Mouse (Mus musculus) limb, embryonic 12.5 days (tissue): ENCODE measurements around the gene Olfr651. TPM values are rescaled to one million over a fixed set of nuclear protein-coding genes. Genes with fewer than 3 reads are reported as not detected.
"Not testable (repeated sequence)": the region's sequence is repeated elsewhere in the genome, so short reads cannot be mapped to it uniquely, and the experiment has no call there.

Source experiments
- ATAC-seq: fragments of 200-750 bp; cut with Nextera tagmentation; 2 replicates; pipeline ENCODE4 v1.8.0; 2017; ENCODE audit warnings: low read depth, moderate TSS enrichment; ENCODE audit not compliant: insufficient number of reproducible peaks, insufficient read depth, low FRiP score, low TSS enrichment
- H3K27ac ChIP-seq: fragments of 300-500 bp; sonication (generic); 2 replicates; pipeline ENCODE4 v1.5.1; 2016; ENCODE audit warnings: mild to moderate bottlenecking, moderate library complexity
- H3K27me3 ChIP-seq: fragments of 300-500 bp; sonication (generic); 2 replicates; pipeline ENCODE4 v1.6.1; 2016; ENCODE audit warnings: mild to moderate bottlenecking, moderate library complexity
- H3K36me3 ChIP-seq: fragments of 300-500 bp; sonication (generic); 2 replicates; pipeline ENCODE4 v1.6.1; 2016; ENCODE audit warnings: mild to moderate bottlenecking, moderate library complexity
- H3K4me1 ChIP-seq: fragments of 300-500 bp; sonication (generic); replicated peaks from 2 replicates; pipeline ENCODE4 v1.6.1; 2016
- H3K4me2 ChIP-seq: fragments of 300-500 bp; sonication (generic); 2 replicates; pipeline ENCODE4 v1.6.1; 2016; ENCODE audit warnings: mild to moderate bottlenecking, moderate library complexity
- H3K4me3 ChIP-seq: fragments of 300-500 bp; sonication (generic); replicated peaks from 2 replicates; pipeline ENCODE4 v1.5.1; 2016; ENCODE audit warnings: mild to moderate bottlenecking
- H3K9ac ChIP-seq: fragments of 300-500 bp; sonication (generic); replicated peaks from 2 replicates; pipeline ENCODE4 v1.6.1; 2016; ENCODE audit warnings: mild to moderate bottlenecking, moderate library complexity
- H3K9me3 ChIP-seq: fragments of 300-500 bp; sonication (generic); 2 replicates; pipeline ENCODE4 v1.6.1; 2016; ENCODE audit warnings: mild to moderate bottlenecking, moderate library complexity
- WGBS: fragments of 180-500 bp; shearing (Covaris S2); methylation state at CpG from one replicate; pipeline ENCODE4 v1.1.7; 2016; 5-methylcytosine and 5-hydroxymethylcytosine counted together
- polyA plus RNA-seq: library from polyadenylated mRNA; unstranded; fragments of >200 nt; fragmentation: Nextera tagmentation; extraction: Ambion mirVana; gene quantifications from 2 replicates; pipeline ENCODE4 v1.2.1, GENCODE M21; 2016

The Olfr651 gene
- not detected in 2 replicates for polyA plus RNA-seq

- no peaks in the 10 kb centered on the region for H3K27me3 ChIP-seq
Observed at GRCm38 (mm10) chr7:104549833-104550232, at the start of gene Olfr651. Gene Olfr651, plus strand, starts transcription at chr7:104550133.

GRCm38 (mm10) chr7:104501186-104501585 is 48.7 kb upstream of the Olfr651 start:
- WGBS, result 75% methylated on average over 6 of the region's 6 CpGs

More at GRCm38 (mm10) chr7:104549833-104550232, at the start of gene Olfr651:
- Histone ChIP-seq H3K36me3 (no peaks in the 10 kb centered on the region), H3K4me1 (no peaks in the 10 kb centered on the region), H3K4me3 (no peak within 1 kb of the TSS), H3K9me3 (no peaks in the 10 kb centered on the region; the same call in 1 of the 2 replicates), H3K4me2 (no peak within 1 kb of the TSS), H3K27ac (no peak within 1 kb of the TSS), H3K9ac (no peak within 1 kb of the TSS)
- 83% methylated on average over 5 of the region's 5 CpGs for WGBS
- no peak for ATAC-seq

DNA sequence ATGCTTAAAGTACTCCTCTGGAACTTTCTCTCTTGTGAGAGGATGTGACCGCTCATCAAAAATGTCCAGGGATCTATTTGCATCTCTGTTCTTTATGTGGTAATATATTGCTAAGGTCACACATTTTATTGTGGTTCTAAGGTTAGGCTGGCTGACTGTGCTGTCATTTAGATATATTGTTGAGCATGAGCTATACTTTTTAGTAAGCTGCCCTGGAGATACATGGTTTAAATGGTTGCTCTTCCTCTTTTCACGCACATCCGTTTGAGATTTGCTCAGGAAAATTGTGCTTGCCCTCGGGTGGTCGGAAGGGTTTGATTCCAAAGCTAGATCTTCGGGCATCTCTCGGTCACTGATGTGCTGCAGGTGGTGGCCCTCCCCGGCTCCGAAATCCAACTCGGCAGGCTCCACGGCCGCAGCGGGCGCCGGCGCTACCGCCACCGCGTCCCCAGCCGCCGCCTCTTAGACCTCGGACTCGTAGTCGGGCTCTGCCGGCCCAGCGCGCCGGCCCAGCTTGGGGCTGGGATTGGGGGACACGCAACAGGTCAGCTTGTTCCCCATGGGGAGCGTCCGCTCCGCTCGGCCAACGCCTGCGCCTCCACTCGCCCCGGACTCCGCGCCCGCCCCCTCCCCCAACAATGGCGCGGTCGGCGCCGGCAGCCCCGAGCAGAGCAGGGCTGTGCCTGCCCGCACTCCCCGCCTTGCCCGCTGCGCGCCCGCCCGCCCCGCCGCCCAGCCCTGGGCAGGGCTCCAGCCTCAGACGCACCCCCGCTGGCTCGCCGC is 48.2 kb upstream of the Olfr651 start:
- Histone ChIP-seq H3K4me1 (no peaks in the 10 kb centered on the region), H3K36me3 (no peaks in the 10 kb centered on the region), H3K9ac (peak overlapping the region; percentile 53), H3K4me2 (peak overlapping the region; percentile 62), H3K27ac (no peak overlapping the region), H3K4me3 (peak overlapping the region; percentile 47), H3K27me3 (peaks cover 7% of the 10 kb centered on the region), H3K9me3 (0 out of 2 replicates have a peak, but pooled peaks cover 2% of the 10 kb centered on the region)
- peak; percentile 89 for ATAC-seq
- 3% methylated on average over 56 of the region's 59 CpGs for WGBS

More at GRCm38 (mm10) chr7:104501186-104501585, 48.7 kb upstream of the Olfr651 start:
- not testable (repeated sequence) for H3K27me3 ChIP-seq, ATAC-seq, H3K4me1 ChIP-seq, H3K9me3 ChIP-seq, H3K36me3 ChIP-seq, H3K4me3 ChIP-seq, H3K9ac ChIP-seq, H3K27ac ChIP-seq, H3K4me2 ChIP-seq

- not testable (repeated sequence) for H3K9ac ChIP-seq, H3K4me1 ChIP-seq, H3K27ac ChIP-seq, H3K4me3 ChIP-seq, ATAC-seq, H3K36me3 ChIP-seq, H3K9me3 ChIP-seq, H3K27me3 ChIP-seq, H3K4me2 ChIP-seq
Observed at GRCm38 (mm10) chr7:104507421-104508065, 42.4 kb upstream of the Olfr651 start, which contains the start of gene Trim30d. Gene Trim30d, minus strand, starts transcription at chr7:104507849.

DNA sequence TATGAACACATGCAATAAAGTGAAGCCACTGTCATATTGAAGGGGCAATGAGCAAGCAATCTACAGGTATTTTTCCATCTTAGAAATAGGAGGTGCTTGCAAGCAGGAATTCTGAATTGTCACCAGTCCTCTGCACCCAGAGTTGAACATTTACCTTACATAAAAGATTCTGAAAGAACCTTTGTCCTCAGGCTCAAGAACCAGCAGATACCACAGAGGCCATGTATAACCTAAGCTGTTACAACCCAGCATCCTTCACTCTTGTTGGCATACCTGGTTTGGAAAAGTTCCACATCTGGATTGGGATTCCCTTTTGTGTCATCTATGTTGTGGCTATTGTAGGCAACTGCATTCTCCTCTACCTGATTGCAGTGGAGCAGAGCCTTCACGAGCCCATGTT is 2.8 kb downstream of the Olfr651 start:
- H3K9ac ChIP-seq, result no peak overlapping the region
- no peak overlapping the region for H3K27ac ChIP-seq
- H3K4me3 ChIP-seq, result no peak overlapping the region
- H3K9me3 ChIP-seq, result no peaks in the 10 kb centered on the region
- 76% methylated on average over 1 of the region's 1 CpGs for WGBS
- no peaks in the 10 kb centered on the region for H3K27me3 ChIP-seq
- H3K4me2 ChIP-seq, result no peak overlapping the region
- no peaks in the 10 kb centered on the region for H3K4me1 ChIP-seq
- no peaks in the 10 kb centered on the region for H3K36me3 ChIP-seq
- no peak for ATAC-seq

- H3K4me2 ChIP-seq, result no peak within 1 kb of the TSS
- H3K9ac ChIP-seq, result no peak within 1 kb of the TSS
- H3K9me3 ChIP-seq, result no peaks in the 10 kb centered on the region
- H3K36me3 ChIP-seq, result no peaks in the 10 kb centered on the region
- no peaks in the 10 kb centered on the region for H3K4me1 ChIP-seq
- ATAC-seq, result no peak
- H3K4me3 ChIP-seq, result no peak within 1 kb of the TSS
- H3K27ac ChIP-seq, result no peak within 1 kb of the TSS
- H3K27me3 ChIP-seq, result no peaks in the 10 kb centered on the region
Observed at GRCm38 (mm10) chr7:104560601-104561000, 10.7 kb downstream of the Olfr651 start, which contains the start of gene Olfr652. Gene Olfr652, plus strand, starts transcription at chr7:104560901.

DNA sequence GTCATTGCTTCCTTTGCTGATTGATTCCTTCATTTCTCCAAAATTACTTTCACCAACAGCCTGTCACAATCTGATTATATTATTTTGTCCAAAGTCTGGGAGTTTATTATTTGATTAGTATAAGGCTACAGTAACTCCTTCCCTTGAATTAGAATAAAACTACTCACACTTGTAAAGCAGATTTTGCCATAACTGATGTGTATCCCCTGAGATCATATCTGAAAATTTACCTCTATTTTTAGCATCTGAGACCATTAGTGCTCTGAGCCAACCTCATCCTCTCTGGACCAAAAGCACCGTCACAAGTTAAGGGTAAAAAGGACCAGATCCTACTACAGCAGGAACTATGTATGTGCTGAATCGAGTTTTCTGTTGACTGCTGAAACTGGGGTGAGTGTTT is 27.1 kb downstream of the Olfr651 start, which contains the start of gene Olfr653:
Gene Olfr653, plus strand, starts transcription at position 301 of the 400 bp plus-strand sequence.
- Histone ChIP-seq H3K4me1 (no peaks in the 10 kb centered on the region), H3K27me3 (no peaks in the 10 kb centered on the region), H3K36me3 (no peaks in the 10 kb centered on the region), H3K9ac (no peak within 1 kb of the TSS), H3K4me2 (no peak within 1 kb of the TSS), H3K27ac (no peak within 1 kb of the TSS), H3K4me3 (no peak within 1 kb of the TSS), H3K9me3 (no peaks in the 10 kb centered on the region)
- no peak for ATAC-seq
- WGBS, result 82% methylated on average over 2 of the region's 2 CpGs

GRCm38 (mm10) chr7:104580846-104581245 is 30.9 kb downstream of the Olfr651 start:
- Histone ChIP-seq H3K4me3 (no peak overlapping the region), H3K36me3 (no peaks in the 10 kb centered on the region), H3K4me2 (no peak overlapping the region), H3K9ac (no peak overlapping the region), H3K4me1 (no peaks in the 10 kb centered on the region), H3K9me3 (no peaks in the 10 kb centered on the region), H3K27me3 (no peaks in the 10 kb centered on the region), H3K27ac (no peak overlapping the region)
- WGBS, result 92% methylated on average over 4 of the region's 4 CpGs
- ATAC-seq, result no peak

DNA sequence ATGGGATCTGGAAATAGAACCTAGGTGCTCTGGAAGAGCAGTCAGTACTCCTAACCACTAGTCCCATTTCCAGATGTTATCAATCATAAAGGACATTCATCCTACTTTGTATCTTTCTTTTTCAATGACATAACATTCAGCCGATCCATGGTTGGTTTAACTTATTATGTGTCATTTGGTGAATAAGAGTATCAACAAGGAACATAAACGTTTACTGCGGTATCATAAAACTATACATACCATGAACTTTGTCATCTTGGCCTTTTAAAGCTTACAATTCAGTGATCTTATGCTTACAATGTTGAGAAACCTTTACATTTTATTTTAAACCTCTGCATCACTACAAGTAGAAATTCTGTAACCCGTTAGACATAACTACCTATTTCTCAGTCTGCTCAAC is 31.5 kb downstream of the Olfr651 start:
- Histone ChIP-seq H3K27me3 (no peaks in the 10 kb centered on the region), H3K27ac (no peak overlapping the region), H3K9me3 (no peaks in the 10 kb centered on the region), H3K4me1 (no peaks in the 10 kb centered on the region), H3K36me3 (no peaks in the 10 kb centered on the region), H3K4me3 (no peak overlapping the region), H3K4me2 (no peak overlapping the region), H3K9ac (no peak overlapping the region)
- WGBS, result 87% methylated on average over 4 of the region's 4 CpGs
- no peak for ATAC-seq

- no peaks in the 10 kb centered on the region for H3K27me3 ChIP-seq
- H3K4me2 ChIP-seq, result no peak within 1 kb of the TSS
- no peak within 1 kb of the TSS for H3K9ac ChIP-seq
- H3K9me3 ChIP-seq, result no peaks in the 10 kb centered on the region
- WGBS, result 87% methylated on average over 4 of the region's 4 CpGs
- no peak within 1 kb of the TSS for H3K4me3 ChIP-seq
- H3K4me1 ChIP-seq, result no peaks in the 10 kb centered on the region
- no peak for ATAC-seq
- no peak within 1 kb of the TSS for H3K27ac ChIP-seq
- H3K36me3 ChIP-seq, result no peaks in the 10 kb centered on the region
Observed at GRCm38 (mm10) chr7:104586725-104587124, 36.8 kb downstream of the Olfr651 start, which contains the start of gene Olfr654. Gene Olfr654, plus strand, starts transcription at chr7:104587025.

- H3K27ac ChIP-seq, result no peak overlapping the region
- no peak overlapping the region for H3K4me2 ChIP-seq
- no peaks in the 10 kb centered on the region for H3K36me3 ChIP-seq
- H3K4me3 ChIP-seq, result no peak overlapping the region
- no peaks in the 10 kb centered on the region for H3K27me3 ChIP-seq
- H3K9ac ChIP-seq, result no peak overlapping the region
- 83% methylated on average over 5 of the region's 5 CpGs for WGBS
- H3K4me1 ChIP-seq, result no peaks in the 10 kb centered on the region
- no peak for ATAC-seq
- no peaks in the 10 kb centered on the region for H3K9me3 ChIP-seq
Observed at GRCm38 (mm10) chr7:104588274-104588673, 38.3 kb downstream of the Olfr651 start.
